In genomic region chr1:104318020-104318419, GRCm38 (mm10) we compare ENCODE assay signal across 28 mouse cellular contexts.
"Had no signal": no experiment of that assay in that cellular context is flagged by ENCODE, and none has a peak within 500 bp of the region (broad histone marks: within the 10 kb centered on the region; RNA-seq: fewer than 3 reads in every experiment).

No protein-coding gene starts in this region.

- H3K9ac ChIP-seq: embryonic facial prominence, embryonic 12.5 days; embryonic facial prominence, embryonic 13.5 days; embryonic facial prominence, embryonic 15.5 days; forebrain, embryonic 12.5 days; forebrain, embryonic 13.5 days; forebrain, embryonic 15.5 days; forebrain, postnatal 0 days had no signal

- H3K4me2 ChIP-seq: embryonic facial prominence, embryonic 12.5 days; embryonic facial prominence, embryonic 13.5 days; embryonic facial prominence, embryonic 15.5 days; forebrain, embryonic 12.5 days; forebrain, embryonic 13.5 days; forebrain, embryonic 15.5 days had no signal

- H3K9me3 ChIP-seq: embryonic facial prominence, embryonic 10.5 days; embryonic facial prominence, embryonic 12.5 days; embryonic facial prominence, embryonic 13.5 days; embryonic facial prominence, embryonic 15.5 days; forebrain, embryonic 10.5 days; forebrain, embryonic 12.5 days; forebrain, embryonic 13.5 days; forebrain, embryonic 15.5 days; heart, embryonic 10.5 days had no signal

- H3K4me3 ChIP-seq: embryonic facial prominence, embryonic 10.5 days; embryonic facial prominence, embryonic 12.5 days; embryonic facial prominence, embryonic 13.5 days; embryonic facial prominence, embryonic 15.5 days; erythroblast, embryonic 14.5 days; forebrain, embryonic 10.5 days; forebrain, embryonic 12.5 days; forebrain, embryonic 13.5 days; forebrain, embryonic 15.5 days; gastrocnemius, adult 2 months; heart, adult 2 months; heart, embryonic 10.5 days had no signal

- DNase-seq: cerebellum, adult 9-10 months; cerebellum, adult 9-11 months; cerebellum, postnatal 10 days; cerebellum, postnatal 14 days; cerebellum, postnatal 25 days; cerebellum, postnatal 36 days; embryo, embryonic 11 days; forebrain, postnatal 0 days; gastrocnemius, adult 2 months; gastrocnemius, postnatal 10 days; gastrocnemius, postnatal 14 days; gastrocnemius, postnatal 25 days; gastrocnemius, postnatal 36 days; heart, adult 11 months; heart, adult 18-20 months; heart, adult 2 months had no signal

- H3K4me1 ChIP-seq: embryonic facial prominence, embryonic 10.5 days; embryonic facial prominence, embryonic 12.5 days; embryonic facial prominence, embryonic 13.5 days; embryonic facial prominence, embryonic 15.5 days; forebrain, embryonic 10.5 days; forebrain, embryonic 12.5 days; forebrain, embryonic 13.5 days; forebrain, embryonic 15.5 days; heart, embryonic 10.5 days had no signal

- H3K27ac ChIP-seq: embryonic facial prominence, embryonic 10.5 days; embryonic facial prominence, embryonic 12.5 days; embryonic facial prominence, embryonic 13.5 days; embryonic facial prominence, embryonic 15.5 days; forebrain, embryonic 10.5 days; forebrain, embryonic 12.5 days; forebrain, embryonic 13.5 days; forebrain, embryonic 15.5 days; gastrocnemius, adult 2 months; heart, adult 2 months; heart, embryonic 10.5 days had no signal

- H3K36me3 ChIP-seq: embryonic facial prominence, embryonic 10.5 days; embryonic facial prominence, embryonic 12.5 days; embryonic facial prominence, embryonic 13.5 days; embryonic facial prominence, embryonic 15.5 days; forebrain, embryonic 10.5 days; forebrain, embryonic 12.5 days; forebrain, embryonic 15.5 days; heart, embryonic 10.5 days had no signal

- H3K27me3 ChIP-seq: embryonic facial prominence, embryonic 12.5 days; embryonic facial prominence, embryonic 13.5 days; embryonic facial prominence, embryonic 15.5 days; forebrain, embryonic 12.5 days; forebrain, embryonic 13.5 days; forebrain, embryonic 15.5 days had no signal

- ATAC-seq: forebrain, embryonic 13.5 days; forebrain, embryonic 14.5 days; forebrain, embryonic 15.5 days; forebrain, embryonic 16.5 days; forebrain, postnatal 0 days had no signal
